Mouse (Mus musculus): ENCODE results near the gene Ren1. TPM values are rescaled to one million over a fixed set of nuclear protein-coding genes. Genes with fewer than 3 reads are reported as not detected.
A peak's percentile ranks its signal among the peaks of the same experiment; 100 is the strongest.

The Ren1 gene
- total RNA-seq (2014; rRNA removed; ENCODE audit: low replicate concordance) (not detected in 2 replicates), polyA plus RNA-seq (2015; fragmentation: Nextera tagmentation; extraction: Ambion mirVana) (0.07 and 0.52 TPM in 2 replicates)

DNA sequence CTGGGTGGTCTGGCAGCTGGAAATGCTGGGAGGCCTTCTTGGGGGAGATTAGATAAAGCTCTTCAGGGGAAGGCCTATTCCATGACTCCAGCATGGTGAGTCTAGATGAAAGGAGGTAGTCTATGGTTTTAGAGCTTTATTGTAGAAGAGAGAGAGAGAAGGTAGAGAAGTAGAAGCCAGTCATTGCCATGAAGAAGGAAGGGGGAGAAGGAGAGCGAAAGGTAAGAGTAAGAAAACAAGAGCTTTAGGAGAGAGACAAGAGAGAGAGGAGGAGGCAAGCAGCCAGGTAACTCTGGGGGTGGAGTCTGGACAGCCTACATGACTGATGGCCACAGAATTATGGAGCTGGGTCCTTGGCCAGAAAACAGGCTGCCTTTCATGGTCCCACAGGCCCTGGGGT lies at the start of gene Ren1:
Ren1 (plus strand) TSS at position 301 of the 400 bp plus-strand sequence.
- peaks cover 18% of the 10 kb centered on the region; the same call in 1 of the 2 replicates for H3K27me3 ChIP-seq (ENCODE audit: control insufficient read depth, insufficient read depth, low read length)
- H3K4me3 ChIP-seq (ENCODE audit: low read depth, low read length), result no peak within 1 kb of the TSS
- TF ChIP-seq EP300 (IDR thresholded peaks at IDR 0.05; ENCODE audit: low read depth) (no peak), CTCF (IDR thresholded peaks at IDR 0.05; ENCODE audit: low read depth) (no peak)
- H3K36me3 ChIP-seq (replicated peaks; ENCODE audit: control insufficient read depth, insufficient read depth, low read length), result no peaks in the 10 kb centered on the region
- 94% methylated on average over 1 of the region's 1 CpGs for WGBS
- no peaks in the 10 kb centered on the region for H3K4me1 ChIP-seq (ENCODE audit: control insufficient read depth, insufficient read depth)
- no peak within 1 kb of the TSS for H3K27ac ChIP-seq (ENCODE audit: low read depth)
- no peak within 1 kb of the TSS for H3K9ac ChIP-seq (replicated peaks; ENCODE audit: low read depth, low read length)
- ATAC-seq (ENCODE audit: insufficient read depth, low read depth) (no peak), DNase-seq (ENCODE audit: low spot score) (no peak)
- H3K9me3 ChIP-seq (replicated peaks; ENCODE audit: control insufficient read depth, low read length), result no peaks in the 10 kb centered on the region
- no peak within 1 kb of the TSS for H3K4me2 ChIP-seq (ENCODE audit: low read depth, low read length)

DNA sequence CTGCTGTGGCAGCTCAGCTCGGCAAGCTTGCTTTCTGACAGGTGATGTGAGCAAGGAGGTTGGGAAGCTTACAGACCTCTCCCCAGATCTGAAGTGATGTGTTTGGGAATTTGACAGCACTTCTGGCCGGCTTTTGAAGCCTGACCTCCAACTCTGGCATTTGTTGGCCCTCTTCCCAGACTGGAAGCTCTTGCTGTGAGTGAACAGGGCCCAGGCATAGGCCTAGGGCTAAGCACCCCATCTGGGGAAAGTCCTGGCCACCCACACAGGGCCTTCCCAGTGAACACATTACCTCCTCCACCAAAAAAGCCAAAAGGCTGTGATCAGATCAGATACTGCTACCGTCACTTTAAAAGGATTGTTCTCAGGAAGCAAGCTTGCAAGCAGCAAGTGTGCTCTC lies 47.8 kb upstream of the Ren1 start:
- DNase-seq (ENCODE audit: low spot score), result peak; percentile 72
- TF ChIP-seq EP300 (IDR thresholded peaks at IDR 0.05; ENCODE audit: low read depth), result no peak
- TF ChIP-seq CTCF (IDR thresholded peaks at IDR 0.05; ENCODE audit: low read depth), result no peak
- Histone ChIP-seq H3K27ac (ENCODE audit: low read depth) (peak overlapping the region; percentile 77), H3K4me3 (ENCODE audit: low read depth, low read length) (no peak overlapping the region), H3K9ac (replicated peaks; ENCODE audit: low read depth, low read length) (no peak overlapping the region), H3K4me2 (ENCODE audit: low read depth, low read length) (no peak overlapping the region), H3K4me1 (ENCODE audit: control insufficient read depth, insufficient read depth) (peaks cover 7% of the 10 kb centered on the region; the same call in 1 of the 2 replicates), H3K9me3 (replicated peaks; ENCODE audit: control insufficient read depth, low read length) (no peaks in the 10 kb centered on the region), H3K27me3 (ENCODE audit: control insufficient read depth, insufficient read depth, low read length) (no peaks in the 10 kb centered on the region), H3K36me3 (replicated peaks; ENCODE audit: control insufficient read depth, insufficient read depth, low read length) (no peaks in the 10 kb centered on the region)
- ATAC-seq (ENCODE audit: insufficient read depth, low read depth), result peak; percentile 77
- 15% methylated on average over 3 of the region's 3 CpGs for WGBS

DNA sequence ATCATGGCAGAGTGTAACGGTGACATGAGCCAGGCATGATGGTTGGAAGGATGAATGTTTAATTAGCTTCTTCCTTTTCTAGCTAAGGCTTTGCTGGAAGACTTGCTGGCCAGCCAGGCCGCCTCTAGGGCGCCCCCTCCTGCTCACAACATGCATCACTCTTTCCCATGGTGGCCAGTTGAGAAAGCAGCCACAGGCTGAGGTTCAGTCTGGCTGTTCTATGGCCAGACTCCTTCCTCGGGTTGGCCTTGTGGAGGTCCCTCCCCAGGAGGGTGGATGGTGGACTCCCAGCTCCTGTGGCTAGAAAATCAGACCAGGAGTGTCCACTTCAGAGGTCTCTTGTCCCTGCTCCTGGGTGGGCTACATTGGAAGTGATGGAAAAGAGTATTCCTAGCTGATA lies 43.5 kb upstream of the Ren1 start:
- Histone ChIP-seq H3K4me3 (ENCODE audit: low read depth, low read length) (no peak overlapping the region), H3K4me2 (ENCODE audit: low read depth, low read length) (no peak overlapping the region), H3K4me1 (ENCODE audit: control insufficient read depth, insufficient read depth) (peaks cover 5% of the 10 kb centered on the region; the same call in 1 of the 2 replicates), H3K27me3 (ENCODE audit: control insufficient read depth, insufficient read depth, low read length) (no peaks in the 10 kb centered on the region), H3K36me3 (replicated peaks; ENCODE audit: control insufficient read depth, insufficient read depth, low read length) (no peaks in the 10 kb centered on the region), H3K9me3 (replicated peaks; ENCODE audit: control insufficient read depth, low read length) (no peaks in the 10 kb centered on the region), H3K9ac (replicated peaks; ENCODE audit: low read depth, low read length) (no peak overlapping the region), H3K27ac (ENCODE audit: low read depth) (no peak overlapping the region)
- peak; percentile 71 for DNase-seq (ENCODE audit: low spot score)
- ATAC-seq (ENCODE audit: insufficient read depth, low read depth), result peak; percentile 16; the same call in 1 of the 2 replicates
- TF ChIP-seq EP300 (IDR thresholded peaks at IDR 0.05; ENCODE audit: low read depth), result no peak
- peak; percentile 91 for TF ChIP-seq CTCF (IDR thresholded peaks at IDR 0.05; ENCODE audit: low read depth)
- WGBS, result 10% methylated on average over 4 of the region's 4 CpGs

GRCm38 (mm10) chr1:133307318-133307717 lies 43.0 kb upstream of the Ren1 start:
- DNase-seq (ENCODE audit: low spot score) (peak; percentile 84), ATAC-seq (ENCODE audit: insufficient read depth, low read depth) (peak; percentile 33; the same call in 1 of the 2 replicates)
- Histone ChIP-seq H3K9me3 (replicated peaks; ENCODE audit: control insufficient read depth, low read length) (no peaks in the 10 kb centered on the region), H3K4me2 (ENCODE audit: low read depth, low read length) (no peak overlapping the region), H3K4me1 (ENCODE audit: control insufficient read depth, insufficient read depth) (peaks cover under 1% of the 10 kb centered on the region; the same call in 1 of the 2 replicates), H3K9ac (replicated peaks; ENCODE audit: low read depth, low read length) (no peak overlapping the region), H3K4me3 (ENCODE audit: low read depth, low read length) (no peak overlapping the region), H3K27ac (ENCODE audit: low read depth) (no peak overlapping the region), H3K27me3 (ENCODE audit: control insufficient read depth, insufficient read depth, low read length) (no peaks in the 10 kb centered on the region), H3K36me3 (replicated peaks; ENCODE audit: control insufficient read depth, insufficient read depth, low read length) (no peaks in the 10 kb centered on the region)
- 7% methylated on average over 6 of the region's 6 CpGs for WGBS
- TF ChIP-seq CTCF (IDR thresholded peaks at IDR 0.05; ENCODE audit: low read depth), result peak; percentile 85
- no peak for TF ChIP-seq EP300 (IDR thresholded peaks at IDR 0.05; ENCODE audit: low read depth)

- Histone ChIP-seq H3K4me2 (ENCODE audit: low read depth, low read length) (no peak within 1 kb of the TSS), H3K36me3 (replicated peaks; ENCODE audit: control insufficient read depth, insufficient read depth, low read length) (no peaks in the 10 kb centered on the region), H3K4me3 (ENCODE audit: low read depth, low read length) (no peak within 1 kb of the TSS), H3K4me1 (ENCODE audit: control insufficient read depth, insufficient read depth) (no peaks in the 10 kb centered on the region), H3K27ac (ENCODE audit: low read depth) (no peak within 1 kb of the TSS), H3K9ac (replicated peaks; ENCODE audit: low read depth, low read length) (no peak within 1 kb of the TSS), H3K9me3 (replicated peaks; ENCODE audit: control insufficient read depth, low read length) (no peaks in the 10 kb centered on the region), H3K27me3 (ENCODE audit: control insufficient read depth, insufficient read depth, low read length) (no peaks in the 10 kb centered on the region)
- ATAC-seq (ENCODE audit: insufficient read depth, low read depth) (no peak), DNase-seq (ENCODE audit: low spot score) (no peak)
- WGBS, result 67% methylated on average over 14 of the region's 14 CpGs
- TF ChIP-seq CTCF (IDR thresholded peaks at IDR 0.05; ENCODE audit: low read depth), result no peak
- TF ChIP-seq EP300 (IDR thresholded peaks at IDR 0.05; ENCODE audit: low read depth), result no peak
These were observed 40.5 kb upstream of the Ren1 start, which contains the start of gene Golt1a for GRCm38 (mm10) chr1:133309652-133310267. Gene Golt1a (plus strand): TSS chr1:133309800.

All from heart, postnatal 0 days (tissue).